Mouse (Mus musculus): ENCODE measurements at regions not wholly inside any gene's neighbourhood (a gene's known extent, or its start where the extent isn't known, plus 50 kb on each side); places are given as distances from the start of the nearest gene placed in this dataset.

- WGBS, result 82% methylated on average over 9 of the region's 9 CpGs
- H3K9me3 ChIP-seq (ENCODE audit: control insufficient read depth, low read length), result no peaks in the 10 kb centered on the region
- no peak overlapping the region for H3K4me2 ChIP-seq (ENCODE audit: low read depth, severe bottlenecking)
- H3K27ac ChIP-seq (replicated peaks; ENCODE audit: low read depth, low read length), result no peak overlapping the region
- H3K36me3 ChIP-seq (ENCODE audit: control insufficient read depth, insufficient read depth, low read length), result no peaks in the 10 kb centered on the region
- H3K4me1 ChIP-seq (ENCODE audit: control insufficient read depth, insufficient read depth, low read length), result peaks cover 8% of the 10 kb centered on the region; the same call in 1 of the 2 replicates
- DNase-seq (ENCODE audit: low spot score) (no peak), ATAC-seq (ENCODE audit: insufficient number of reproducible peaks, low FRiP score, low TSS enrichment, low read depth) (no peak)
- H3K4me3 ChIP-seq (ENCODE audit: low read depth, low read length), result no peak overlapping the region
- peaks cover 3% of the 10 kb centered on the region; the same call in 1 of the 2 replicates for H3K27me3 ChIP-seq (ENCODE audit: control insufficient read depth, insufficient read depth, low read length)
- H3K9ac ChIP-seq (ENCODE audit: low read length), result no peak overlapping the region
These were observed 161.3 kb downstream of the Npr3 start for GRCm38 (mm10) chr15:11745629-11746372.

GRCm38 (mm10) chr15:11744903-11745302 is 162.2 kb downstream of the Npr3 start:
- Histone ChIP-seq H3K27ac (replicated peaks; ENCODE audit: low read depth, low read length) (no peak overlapping the region), H3K36me3 (ENCODE audit: control insufficient read depth, insufficient read depth, low read length) (no peaks in the 10 kb centered on the region), H3K27me3 (ENCODE audit: control insufficient read depth, insufficient read depth, low read length) (peaks cover 3% of the 10 kb centered on the region; the same call in 1 of the 2 replicates), H3K4me2 (ENCODE audit: low read depth, severe bottlenecking) (no peak overlapping the region), H3K9me3 (ENCODE audit: control insufficient read depth, low read length) (no peaks in the 10 kb centered on the region), H3K9ac (ENCODE audit: low read length) (no peak overlapping the region), H3K4me1 (ENCODE audit: control insufficient read depth, insufficient read depth, low read length) (peaks cover 8% of the 10 kb centered on the region; the same call in 1 of the 2 replicates), H3K4me3 (ENCODE audit: low read depth, low read length) (no peak overlapping the region)
- DNase-seq (ENCODE audit: low spot score) (no peak), ATAC-seq (ENCODE audit: insufficient number of reproducible peaks, low FRiP score, low TSS enrichment, low read depth) (no peak)
- WGBS, result 42% methylated on average over 5 of the region's 5 CpGs

- WGBS, result 79% methylated on average over 2 of the region's 2 CpGs
These were observed 162.8 kb downstream of the Npr3 start for GRCm38 (mm10) chr15:11744296-11744695.

GRCm38 (mm10) chr15:11742820-11743219 is 164.3 kb downstream of the Npr3 start:
- ATAC-seq (ENCODE audit: insufficient number of reproducible peaks, low FRiP score, low TSS enrichment, low read depth), result no peak
- Histone ChIP-seq H3K4me2 (ENCODE audit: low read depth, severe bottlenecking) (no peak overlapping the region), H3K36me3 (ENCODE audit: control insufficient read depth, insufficient read depth, low read length) (no peaks in the 10 kb centered on the region), H3K9ac (ENCODE audit: low read length) (no peak overlapping the region), H3K4me1 (ENCODE audit: control insufficient read depth, insufficient read depth, low read length) (peaks cover 8% of the 10 kb centered on the region; the same call in 1 of the 2 replicates), H3K27me3 (ENCODE audit: control insufficient read depth, insufficient read depth, low read length) (peaks cover 3% of the 10 kb centered on the region; the same call in 1 of the 2 replicates), H3K27ac (replicated peaks; ENCODE audit: low read depth, low read length) (no peak overlapping the region), H3K9me3 (ENCODE audit: control insufficient read depth, low read length) (no peaks in the 10 kb centered on the region), H3K4me3 (ENCODE audit: low read depth, low read length) (no peak overlapping the region)
- no peak for DNase-seq (ENCODE audit: low spot score)
- WGBS, result 67% methylated on average over 7 of the region's 7 CpGs

More at GRCm38 (mm10) chr15:11744296-11744695, 162.8 kb downstream of the Npr3 start:
- Histone ChIP-seq H3K9ac (ENCODE audit: low read length) (no peak overlapping the region), H3K9me3 (ENCODE audit: control insufficient read depth, low read length) (no peaks in the 10 kb centered on the region), H3K27me3 (ENCODE audit: control insufficient read depth, insufficient read depth, low read length) (peaks cover 3% of the 10 kb centered on the region; the same call in 1 of the 2 replicates), H3K4me2 (ENCODE audit: low read depth, severe bottlenecking) (no peak overlapping the region), H3K36me3 (ENCODE audit: control insufficient read depth, insufficient read depth, low read length) (no peaks in the 10 kb centered on the region), H3K27ac (replicated peaks; ENCODE audit: low read depth, low read length) (no peak overlapping the region), H3K4me3 (ENCODE audit: low read depth, low read length) (no peak overlapping the region), H3K4me1 (ENCODE audit: control insufficient read depth, insufficient read depth, low read length) (peaks cover 8% of the 10 kb centered on the region; the same call in 1 of the 2 replicates)
- no peak for ATAC-seq (ENCODE audit: insufficient number of reproducible peaks, low FRiP score, low TSS enrichment, low read depth)
- no peak for DNase-seq (ENCODE audit: low spot score)

GRCm38 (mm10) chr15:11742346-11742729 is 164.7 kb downstream of the Npr3 start:
- H3K4me2 ChIP-seq (ENCODE audit: low read depth, severe bottlenecking), result peak overlapping the region; percentile 13; the same call in 1 of the 2 replicates
- H3K9me3 ChIP-seq (ENCODE audit: control insufficient read depth, low read length), result no peaks in the 10 kb centered on the region
- H3K27me3 ChIP-seq (ENCODE audit: control insufficient read depth, insufficient read depth, low read length), result peaks cover 3% of the 10 kb centered on the region; the same call in 1 of the 2 replicates
- no peak overlapping the region for H3K27ac ChIP-seq (replicated peaks; ENCODE audit: low read depth, low read length)
- 11% methylated on average over 6 of the region's 6 CpGs for WGBS
- DNase-seq (ENCODE audit: low spot score), result peak; percentile 34
- H3K9ac ChIP-seq (ENCODE audit: low read length), result no peak overlapping the region
- no peak for ATAC-seq (ENCODE audit: insufficient number of reproducible peaks, low FRiP score, low TSS enrichment, low read depth)
- peaks cover 8% of the 10 kb centered on the region; the same call in 1 of the 2 replicates for H3K4me1 ChIP-seq (ENCODE audit: control insufficient read depth, insufficient read depth, low read length)
- H3K4me3 ChIP-seq (ENCODE audit: low read depth, low read length), result no peak overlapping the region
- H3K36me3 ChIP-seq (ENCODE audit: control insufficient read depth, insufficient read depth, low read length), result no peaks in the 10 kb centered on the region

- H3K9ac ChIP-seq (ENCODE audit: low read length), result no peak overlapping the region
These were observed 165.3 kb downstream of the Npr3 start for GRCm38 (mm10) chr15:11741598-11742345.

GRCm38 (mm10) chr15:11737436-11738000 is 169.6 kb downstream of the Npr3 start:
- DNase-seq (ENCODE audit: low spot score) (no peak), ATAC-seq (ENCODE audit: insufficient number of reproducible peaks, low FRiP score, low TSS enrichment, low read depth) (no peak)
- Histone ChIP-seq H3K4me3 (ENCODE audit: low read depth, low read length) (no peak overlapping the region), H3K27me3 (ENCODE audit: control insufficient read depth, insufficient read depth, low read length) (no peaks in the 10 kb centered on the region), H3K36me3 (ENCODE audit: control insufficient read depth, insufficient read depth, low read length) (no peaks in the 10 kb centered on the region), H3K4me2 (ENCODE audit: low read depth, severe bottlenecking) (no peak overlapping the region), H3K9me3 (ENCODE audit: control insufficient read depth, low read length) (no peaks in the 10 kb centered on the region), H3K4me1 (ENCODE audit: control insufficient read depth, insufficient read depth, low read length) (peaks cover 8% of the 10 kb centered on the region; the same call in 1 of the 2 replicates), H3K9ac (ENCODE audit: low read length) (no peak overlapping the region), H3K27ac (replicated peaks; ENCODE audit: low read depth, low read length) (no peak overlapping the region)
- WGBS, result 87% methylated on average over 4 of the region's 4 CpGs

More at GRCm38 (mm10) chr15:11741598-11742345, 165.3 kb downstream of the Npr3 start:
- DNase-seq (ENCODE audit: low spot score) (peak; percentile 39), ATAC-seq (ENCODE audit: insufficient number of reproducible peaks, low FRiP score, low TSS enrichment, low read depth) (no peak)
- H3K36me3 ChIP-seq (ENCODE audit: control insufficient read depth, insufficient read depth, low read length), result no peaks in the 10 kb centered on the region
- H3K27ac ChIP-seq (replicated peaks; ENCODE audit: low read depth, low read length), result no peak overlapping the region
- H3K4me3 ChIP-seq (ENCODE audit: low read depth, low read length), result no peak overlapping the region
- WGBS, result 19% methylated on average over 18 of the region's 18 CpGs
- peaks cover 3% of the 10 kb centered on the region; the same call in 1 of the 2 replicates for H3K27me3 ChIP-seq (ENCODE audit: control insufficient read depth, insufficient read depth, low read length)
- no peaks in the 10 kb centered on the region for H3K9me3 ChIP-seq (ENCODE audit: control insufficient read depth, low read length)
- peak overlapping the region; percentile 13 for H3K4me2 ChIP-seq (ENCODE audit: low read depth, severe bottlenecking)
- peaks cover 8% of the 10 kb centered on the region; the same call in 1 of the 2 replicates for H3K4me1 ChIP-seq (ENCODE audit: control insufficient read depth, insufficient read depth, low read length)

GRCm38 (mm10) chr15:11734639-11735265 is 172.3 kb downstream of the Npr3 start:
- 86% methylated on average over 5 of the region's 5 CpGs for WGBS
- Histone ChIP-seq H3K4me1 (ENCODE audit: control insufficient read depth, insufficient read depth, low read length) (no peaks in the 10 kb centered on the region), H3K9ac (ENCODE audit: low read length) (no peak overlapping the region), H3K27ac (replicated peaks; ENCODE audit: low read depth, low read length) (no peak overlapping the region), H3K4me2 (ENCODE audit: low read depth, severe bottlenecking) (no peak overlapping the region), H3K9me3 (ENCODE audit: control insufficient read depth, low read length) (no peaks in the 10 kb centered on the region), H3K36me3 (ENCODE audit: control insufficient read depth, insufficient read depth, low read length) (no peaks in the 10 kb centered on the region), H3K4me3 (ENCODE audit: low read depth, low read length) (no peak overlapping the region), H3K27me3 (ENCODE audit: control insufficient read depth, insufficient read depth, low read length) (no peaks in the 10 kb centered on the region)
- DNase-seq (ENCODE audit: low spot score) (no peak), ATAC-seq (ENCODE audit: insufficient number of reproducible peaks, low FRiP score, low TSS enrichment, low read depth) (no peak)

Data from limb, embryonic 11.5 days (tissue).